Mouse (Mus musculus) liver, embryonic 14.5 days (tissue): ENCODE results near the gene Ctsl. TPM values are rescaled to one million over a fixed set of nuclear protein-coding genes. Genes with fewer than 3 reads are reported as not detected.

Source experiments
- ATAC-seq: fragments of 200-750 bp; cut with Nextera tagmentation; 2 replicates; pipeline ENCODE4 v1.8.0; 2017; ENCODE audit warnings: moderate number of reproducible peaks, mild to moderate bottlenecking, moderate library complexity; ENCODE audit not compliant: insufficient read depth
- DNase-seq, 3 experiments: peaks; one replicate each; pipeline ENCODE4 v3.0.0-alpha.2; 2012 to 2013; ENCODE audit warnings: low read depth in 3 of 3, low spot score in 3 of 3
- H3K27ac ChIP-seq: fragments of 300-500 bp; sonication (generic); 2 replicates; pipeline ENCODE4 v1.5.1; 2014; ENCODE audit warnings: moderate library complexity, mild to moderate bottlenecking, control low read depth, inconsistent platforms
- H3K27me3 ChIP-seq: fragments of 300-500 bp; sonication (generic); 2 replicates; pipeline ENCODE4 v1.6.1; 2014; ENCODE audit warnings: mild to moderate bottlenecking, low read length, moderate library complexity; ENCODE audit not compliant: control insufficient read depth, insufficient read depth
- H3K36me3 ChIP-seq: fragments of 300-500 bp; sonication (generic); replicated peaks from 2 replicates; pipeline ENCODE4 v1.6.1; 2014; ENCODE audit warnings: low read depth; ENCODE audit not compliant: control insufficient read depth, insufficient read depth
- H3K4me1 ChIP-seq, 2 experiments: fragments of 200-500 bp in 1 of 2; fragments of 300-500 bp in 1 of 2; sonication (generic) in 1 of 2; replicated peaks; 2 replicates each; pipeline ENCODE4 v1.6.1; 2012 to 2014; ENCODE audit warnings: antibody characterized with exemption in 1 of 2, inconsistent platforms in 1 of 2, low read length in 1 of 2; ENCODE audit not compliant: control insufficient read depth in 2 of 2, insufficient read depth in 2 of 2
- H3K4me2 ChIP-seq: fragments of 300-500 bp; sonication (generic); 2 replicates; pipeline ENCODE4 v1.6.1; 2014; ENCODE audit warnings: low read depth, mild to moderate bottlenecking, control low read depth, moderate library complexity
- H3K4me3 ChIP-seq, 2 experiments: fragments of 200-500 bp in 1 of 2; fragments of 300-500 bp in 1 of 2; sonication (generic) in 1 of 2; 2 replicates each; pipeline ENCODE4 v1.5.1; 2012 to 2014; ENCODE audit warnings: low read depth in 2 of 2, low read length in 2 of 2, mild to moderate bottlenecking in 2 of 2, control low read depth in 1 of 2, inconsistent platforms in 1 of 2, moderate library complexity in 1 of 2; ENCODE audit not compliant: insufficient read depth in 1 of 2
- H3K9ac ChIP-seq: fragments of 300-500 bp; sonication (generic); replicated peaks from 2 replicates; pipeline ENCODE4 v1.6.1; 2014; ENCODE audit warnings: mild to moderate bottlenecking, control low read depth, moderate library complexity
- H3K9me3 ChIP-seq: fragments of 300-500 bp; sonication (generic); 2 replicates; pipeline ENCODE4 v1.6.1; 2016; ENCODE audit warnings: low read length, mixed read lengths; ENCODE audit not compliant: control insufficient read depth
- CTCF ChIP-seq: IDR thresholded peaks from 2 replicates; pipeline ENCODE4 v1.5.1; 2016; ENCODE audit warnings: antibody characterized with exemption, low read depth, control low read depth
- EP300 ChIP-seq: IDR thresholded peaks from 2 replicates; pipeline ENCODE4 v1.6.1; 2016; ENCODE audit warnings: antibody characterized with exemption, low read depth
- WGBS: fragments of 180-500 bp; shearing (Covaris S2); extraction: QIAGEN DNeasy Blood & Tissue Kit; methylation state at CpG from one replicate; pipeline ENCODE4 v1.1.7; 2014; ENCODE audit not compliant: insufficient replicate concordance; 5-methylcytosine and 5-hydroxymethylcytosine counted together
- polyA plus RNA-seq, 2 experiments: library from polyadenylated mRNA; depleted of rRNA in 1 of 2; stranded (reverse) in 1 of 2; unstranded in 1 of 2; fragments of >200 nt; fragmentation: Nextera tagmentation in 1 of 2; extraction: Ambion mirVana in 1 of 2; gene quantifications; 2 replicates each; pipeline versions ENCODE4 v1.2.1 to v1.2.3; 2012 to 2014

Gene Ctsl
- polyA plus RNA-seq, 2 experiments = 82.2 to 135 TPM

- peaks cover 4 to 5% of the 10 kb centered on the region in 2 experiments; a peak in 2 of 4 replicates for H3K4me1 ChIP-seq
- TF ChIP-seq EP300 (no peak), CTCF (no peak)
- ATAC-seq (no peak), DNase-seq (no peak)
- no peaks in the 10 kb centered on the region for H3K9me3 ChIP-seq
- H3K4me2 ChIP-seq = no peak overlapping the region
- no peak overlapping the region for H3K27ac ChIP-seq
- H3K9ac ChIP-seq = no peak overlapping the region
- no peaks in the 10 kb centered on the region for H3K27me3 ChIP-seq
- WGBS = 64% methylated on average over 3 of the region's 3 CpGs
- no peaks in the 10 kb centered on the region for H3K36me3 ChIP-seq
- H3K4me3 ChIP-seq = no peak overlapping the region
Measured at GRCm38 (mm10) chr13:64361020-64361419, 9.7 kb downstream of the Ctsl start.

- Histone ChIP-seq H3K4me3 (no peak overlapping the region), H3K9ac (no peak overlapping the region), H3K36me3 (no peaks in the 10 kb centered on the region), H3K9me3 (no peaks in the 10 kb centered on the region), H3K4me2 (no peak overlapping the region), H3K27me3 (no peaks in the 10 kb centered on the region), H3K4me1 (peaks cover 4 to 5% of the 10 kb centered on the region in 2 experiments; a peak in 2 of 4 replicates), H3K27ac (no peak overlapping the region)
- ATAC-seq = no peak
- DNase-seq = no peak
- TF ChIP-seq CTCF (no peak), EP300 (no peak)
- 70% methylated on average over 3 of the region's 3 CpGs for WGBS
Measured at GRCm38 (mm10) chr13:64359702-64360101, 11.0 kb downstream of the Ctsl start.

- H3K4me3 ChIP-seq = no peak overlapping the region
- TF ChIP-seq CTCF (no peak), EP300 (no peak)
- H3K27ac ChIP-seq = no peak overlapping the region
- no peaks in the 10 kb centered on the region for H3K36me3 ChIP-seq
- 71% methylated on average over 1 of the region's 1 CpGs for WGBS
- ATAC-seq (no peak), DNase-seq (no peak)
- H3K4me1 ChIP-seq = peaks cover 4 to 5% of the 10 kb centered on the region in 2 experiments; a peak in 2 of 4 replicates
- no peak overlapping the region for H3K9ac ChIP-seq
- H3K27me3 ChIP-seq = no peaks in the 10 kb centered on the region
- no peaks in the 10 kb centered on the region for H3K9me3 ChIP-seq
- H3K4me2 ChIP-seq = no peak overlapping the region
Measured at GRCm38 (mm10) chr13:64358476-64358875, 12.2 kb downstream of the Ctsl start.

- Histone ChIP-seq H3K36me3 (no peaks in the 10 kb centered on the region), H3K4me2 (peak overlapping the region; percentile 23; the same call in 1 of the 2 replicates), H3K4me3 (no peak overlapping the region), H3K27ac (no peak overlapping the region), H3K9me3 (no peaks in the 10 kb centered on the region), H3K27me3 (no peaks in the 10 kb centered on the region), H3K4me1 (peaks cover 4 to 5% of the 10 kb centered on the region in 2 experiments; a peak in 2 of 4 replicates), H3K9ac (no peak overlapping the region; the same call in 1 of the 2 replicates)
- ATAC-seq = peak; percentile 79; the same call in 1 of the 2 replicates
- peak in 1 of 3 experiments; percentile 24 for DNase-seq
- 33% methylated on average over 5 of the region's 5 CpGs for WGBS
- peak; percentile 31; the same call in 1 of the 2 replicates for TF ChIP-seq EP300
- TF ChIP-seq CTCF = no peak
Measured at GRCm38 (mm10) chr13:64357389-64357788, 13.3 kb downstream of the Ctsl start.

DNA sequence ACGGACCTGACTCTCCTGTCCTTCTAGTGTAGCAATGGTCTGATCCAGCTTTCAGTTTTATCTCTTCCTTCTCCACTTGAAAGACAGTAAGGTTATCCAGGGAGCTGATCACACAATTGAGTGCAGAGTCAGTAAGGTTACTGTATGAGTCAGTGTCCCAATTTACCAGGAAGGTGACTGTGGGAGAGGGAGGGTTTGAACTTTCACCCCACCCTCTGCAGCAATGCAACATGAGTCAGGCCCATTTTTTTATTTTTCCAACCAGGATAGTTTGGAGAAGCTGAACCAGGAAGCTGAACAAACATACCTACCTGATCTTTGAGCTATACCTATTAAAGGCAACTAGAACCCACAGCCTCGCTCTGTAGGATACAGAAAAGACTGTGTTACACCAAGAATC is 21.2 kb downstream of the Ctsl start:
- H3K27ac ChIP-seq = no peak overlapping the region
- no peaks in the 10 kb centered on the region for H3K9me3 ChIP-seq
- WGBS = 67% methylated on average over 2 of the region's 2 CpGs
- ATAC-seq = no peak
- TF ChIP-seq CTCF (no peak), EP300 (no peak)
- DNase-seq = no peak
- H3K27me3 ChIP-seq = no peaks in the 10 kb centered on the region
- H3K4me3 ChIP-seq = no peak overlapping the region
- H3K9ac ChIP-seq = no peak overlapping the region
- H3K4me1 ChIP-seq = no peaks in the 10 kb centered on the region
- H3K4me2 ChIP-seq = no peak overlapping the region
- H3K36me3 ChIP-seq = no peaks in the 10 kb centered on the region
